8 mouse cellular contexts compared by ENCODE assay signal in the genomic region with DNA sequence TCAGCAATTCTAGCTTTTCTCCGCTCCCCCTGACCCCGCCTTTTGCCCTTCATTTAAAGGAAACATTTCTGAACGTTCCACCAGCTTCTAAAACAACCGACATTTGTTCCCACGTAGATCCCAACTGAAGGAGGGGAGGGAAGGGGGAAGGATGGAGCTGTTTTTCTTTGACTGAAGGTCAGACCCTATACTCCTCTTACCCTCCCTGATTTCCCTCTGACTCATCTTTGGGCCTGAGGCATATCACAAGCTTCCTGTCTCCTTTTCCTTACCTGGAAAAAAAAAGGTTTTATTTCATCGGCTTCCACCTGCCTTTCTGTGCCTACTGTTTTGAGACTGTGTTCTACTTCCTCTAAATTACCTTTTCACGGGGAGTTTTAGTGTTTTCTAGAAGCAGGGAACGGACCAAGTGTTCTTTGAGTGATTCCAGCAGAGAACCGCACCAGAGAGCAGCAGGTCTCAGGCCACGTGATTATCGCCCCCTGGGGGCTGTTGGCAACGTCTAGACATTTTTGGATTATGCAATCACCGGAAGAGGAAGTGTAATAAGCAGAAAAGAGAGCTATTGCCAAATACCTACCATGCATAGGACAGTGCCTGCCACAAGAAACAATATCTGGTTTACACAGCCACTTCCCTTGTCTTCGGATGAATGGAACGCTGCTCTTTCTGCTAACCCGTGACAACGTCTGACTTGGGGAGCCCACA.
A peak's percentile ranks its signal among the peaks of the same experiment; 100 is the strongest.
DNase-seq lines count a peak whose midpoint lies in the region; ATAC-seq lines count a peak whose summit lies in the region.

No protein-coding gene starts in this region.

- 0 out of 2 replicates have a peak overlapping the region, but pooled peaks have one; percentile 2 for H3K27ac ChIP-seq in midbrain, embryonic 10.5 days (replicated peaks)
- no peak overlapping the region for H3K27ac ChIP-seq in midbrain, embryonic 16.5 days (ENCODE audit: low read length)
- no peak overlapping the region for H3K27ac ChIP-seq in heart, embryonic 11.5 days (ENCODE audit: low read depth, low read length)
- no peak overlapping the region for H3K27ac ChIP-seq in kidney, embryonic 16.5 days (ENCODE audit: low read length)

- no peak overlapping the region for H3K4me3 ChIP-seq in midbrain, embryonic 10.5 days
- no peak overlapping the region for H3K4me3 ChIP-seq in midbrain, embryonic 16.5 days (ENCODE audit: low read depth, low read length)
- no peak overlapping the region for H3K4me3 ChIP-seq in heart, embryonic 11.5 days (ENCODE audit: low read depth, low read length)
- H3K4me3 ChIP-seq in kidney, embryonic 16.5 days (ENCODE audit: low read length): no peak overlapping the region

- no peaks in the 10 kb centered on the region for H3K27me3 ChIP-seq in midbrain, embryonic 10.5 days (ENCODE audit: low read depth, poor library complexity, severe bottlenecking)
- H3K27me3 ChIP-seq in midbrain, embryonic 16.5 days (ENCODE audit: control insufficient read depth, insufficient read depth, low read depth, low read length): no peaks in the 10 kb centered on the region
- H3K27me3 ChIP-seq in heart, embryonic 11.5 days (ENCODE audit: control insufficient read depth, insufficient read depth, low read length): 0 out of 2 replicates have a peak, but pooled peaks cover 3% of the 10 kb centered on the region
- H3K27me3 ChIP-seq in kidney, embryonic 16.5 days (ENCODE audit: insufficient read depth, low read length): no peaks in the 10 kb centered on the region

- peaks cover 21% of the 10 kb centered on the region for H3K4me1 ChIP-seq in midbrain, embryonic 10.5 days
- H3K4me1 ChIP-seq in midbrain, embryonic 16.5 days (ENCODE audit: control insufficient read depth, insufficient read depth, low read length): peaks cover 4% of the 10 kb centered on the region
- peaks cover 5% of the 10 kb centered on the region; the same call in 1 of the 2 replicates for H3K4me1 ChIP-seq in heart, embryonic 11.5 days (ENCODE audit: control insufficient read depth, insufficient read depth, low read length)
- peaks cover 4% of the 10 kb centered on the region; the same call in 1 of the 2 replicates for H3K4me1 ChIP-seq in kidney, embryonic 16.5 days (ENCODE audit: insufficient read depth, low read length)

- H3K9me3 ChIP-seq in midbrain, embryonic 10.5 days (replicated peaks): no peaks in the 10 kb centered on the region
- no peaks in the 10 kb centered on the region for H3K9me3 ChIP-seq in midbrain, embryonic 16.5 days (replicated peaks; ENCODE audit: control insufficient read depth, low read length, poor library complexity, severe bottlenecking)
- H3K9me3 ChIP-seq in heart, embryonic 11.5 days (replicated peaks; ENCODE audit: control insufficient read depth, low read length): no peaks in the 10 kb centered on the region
- no peaks in the 10 kb centered on the region for H3K9me3 ChIP-seq in kidney, embryonic 16.5 days (ENCODE audit: low read length)

- H3K9ac ChIP-seq in midbrain, embryonic 16.5 days (ENCODE audit: low read depth, low read length): no peak overlapping the region
- H3K9ac ChIP-seq in heart, embryonic 11.5 days (ENCODE audit: low read depth, low read length): no peak overlapping the region
- H3K9ac ChIP-seq in kidney, embryonic 16.5 days (replicated peaks; ENCODE audit: low read length): no peak overlapping the region

- WGBS in midbrain, embryonic 10.5 days: 52% methylated on average over 17 of the region's 17 CpGs
- WGBS in midbrain, embryonic 16.5 days: 35% methylated on average over 17 of the region's 17 CpGs
- WGBS in heart, embryonic 11.5 days (ENCODE audit: insufficient replicate concordance): 38% methylated on average over 17 of the region's 17 CpGs
- 37% methylated on average over 17 of the region's 17 CpGs for WGBS in kidney, embryonic 16.5 days

- ATAC-seq in midbrain, embryonic 16.5 days: no peak
- ATAC-seq in cerebellum, adult (ENCODE audit: insufficient number of reproducible peaks, low FRiP score, low TSS enrichment): peak; percentile 53
- ATAC-seq in heart, embryonic 11.5 days (replicated peaks; ENCODE audit: insufficient number of reproducible peaks, low FRiP score, low TSS enrichment): 0 out of 2 replicates have a peak, but pooled peaks have one; percentile 40
- ATAC-seq in kidney, embryonic 16.5 days (ENCODE audit: low FRiP score, low TSS enrichment): peak; percentile 50; the same call in 1 of the 2 replicates

- DNase-seq in midbrain, embryonic 10.5 days (ENCODE audit: low spot score): peak; percentile 19
- peak; percentile 79 to 84 for DNase-seq in lung, postnatal 4 days
- peak; percentile 37 to 69 for DNase-seq in spleen, postnatal 4 days (ENCODE audit: low spot score in 2 of 2)
- DNase-seq in right cerebral cortex, postnatal 14 days: no peak

- no peaks in the 10 kb centered on the region for H3K36me3 ChIP-seq in midbrain, embryonic 10.5 days
- no peaks in the 10 kb centered on the region for H3K36me3 ChIP-seq in midbrain, embryonic 16.5 days (ENCODE audit: control insufficient read depth, insufficient read depth, low read length)
- no peaks in the 10 kb centered on the region for H3K36me3 ChIP-seq in heart, embryonic 11.5 days (ENCODE audit: control insufficient read depth, insufficient read depth, low read length)
- no peaks in the 10 kb centered on the region for H3K36me3 ChIP-seq in kidney, embryonic 16.5 days (ENCODE audit: insufficient read depth, low read length)

- H3K4me2 ChIP-seq in midbrain, embryonic 16.5 days (ENCODE audit: low read length): no peak overlapping the region
- peak overlapping the region; percentile 29 for H3K4me2 ChIP-seq in heart, embryonic 11.5 days
- no peak overlapping the region for H3K4me2 ChIP-seq in kidney, embryonic 16.5 days (replicated peaks; ENCODE audit: low read depth, low read length)
